Mouse (Mus musculus): ENCODE results near the gene Pmp22. TPM values are rescaled to one million over a fixed set of nuclear protein-coding genes. Genes with fewer than 3 reads are reported as not detected.

Gene Pmp22
- total RNA-seq, 2 experiments from 2014 or later: 55.9 to 63.6 TPM

Other genes with a start within 250 kb of the Pmp22 start
- 10 to 100 TPM; 20.4 to 23.6 TPM for gene Tvp23b, start 249.5 kb upstream of the Pmp22 start, total RNA-seq (2021)
- gene Cdrt4, start 177.8 kb upstream of the Pmp22 start, total RNA-seq (2021): not detected
- not detected for gene Tekt3, start 67.3 kb upstream of the Pmp22 start, total RNA-seq (2021)